Mouse (Mus musculus) CH12.LX (cell line): ENCODE results near the gene Cdh6.

ENCODE experiments used
- CHD1 ChIP-seq: IDR thresholded peaks from 2 replicates; pipeline ENCODE4 v1.6.1; 2012; ENCODE audit warnings: low read depth, low read length, improper control_type of control experiment, inconsistent platforms
- CTCF ChIP-seq, 2 experiments: IDR thresholded peaks in 1 of 2; conservative IDR thresholded peaks in 1 of 2; 2 replicates each; pipeline ENCODE4 v1.5.1; 2011 to 2012; ENCODE audit warnings: low read depth in 2 of 2, low read length in 2 of 2, improper control_type of control experiment in 1 of 2, inconsistent platforms in 1 of 2, mild to moderate bottlenecking in 1 of 2, moderate library complexity in 1 of 2

DNA sequence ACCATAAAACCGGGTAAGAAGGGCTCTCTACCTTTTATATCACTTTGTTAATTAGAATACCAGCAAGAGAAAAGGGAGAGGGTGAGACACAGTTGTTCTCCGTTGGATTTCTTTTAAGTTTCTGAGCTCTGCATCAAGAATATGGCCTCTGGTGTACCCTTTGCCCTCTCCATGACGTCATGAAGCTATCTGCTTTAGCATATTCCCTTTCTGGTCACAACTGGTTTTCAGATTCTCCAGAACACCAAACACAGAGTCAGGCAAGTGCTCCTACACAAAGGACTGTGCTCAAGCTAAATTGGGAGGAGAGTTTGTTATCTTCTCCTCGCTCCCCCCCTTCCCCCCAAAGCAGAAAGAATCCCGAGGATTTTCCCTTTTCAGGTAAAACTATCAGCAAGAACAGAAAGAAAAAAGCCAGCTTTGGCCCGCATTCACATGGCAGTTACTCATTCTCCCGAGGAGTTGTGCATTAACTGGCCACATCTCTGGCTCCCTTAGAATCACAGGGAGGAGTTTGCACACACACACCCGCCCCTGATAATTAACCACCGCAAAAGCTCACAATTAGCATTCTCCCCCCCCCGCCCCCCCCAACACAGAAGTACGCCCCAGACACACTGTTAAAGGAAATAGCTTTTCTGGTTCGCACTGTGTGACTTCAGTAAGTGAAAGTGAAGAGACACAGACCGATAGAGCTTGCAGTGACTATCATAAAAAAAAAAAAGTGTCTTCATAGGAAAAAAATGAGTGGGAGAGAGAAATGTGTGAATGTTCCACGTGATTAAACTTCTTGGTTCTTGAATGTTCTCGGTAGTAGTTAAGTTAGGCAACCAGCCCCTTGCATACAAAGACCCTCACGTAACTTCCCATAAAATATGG lies 1.8 kb downstream of the Cdh6 start:
- TF ChIP-seq CHD1 (no peak), CTCF (conservative IDR thresholded peaks at IDR 0.05 in 1 of 2, IDR thresholded peaks at IDR 0.05 in 1 of 2; ENCODE audit: low read depth in 2 of 2, low read length in 2 of 2) (no peak)
